Mouse (Mus musculus): ENCODE data around the gene Snrpd2.
"Not testable (repeated sequence)": the region's sequence is repeated elsewhere in the genome, so short reads cannot be mapped to it uniquely, and the experiment has no call there.

The Snrpd2 gene

DNA sequence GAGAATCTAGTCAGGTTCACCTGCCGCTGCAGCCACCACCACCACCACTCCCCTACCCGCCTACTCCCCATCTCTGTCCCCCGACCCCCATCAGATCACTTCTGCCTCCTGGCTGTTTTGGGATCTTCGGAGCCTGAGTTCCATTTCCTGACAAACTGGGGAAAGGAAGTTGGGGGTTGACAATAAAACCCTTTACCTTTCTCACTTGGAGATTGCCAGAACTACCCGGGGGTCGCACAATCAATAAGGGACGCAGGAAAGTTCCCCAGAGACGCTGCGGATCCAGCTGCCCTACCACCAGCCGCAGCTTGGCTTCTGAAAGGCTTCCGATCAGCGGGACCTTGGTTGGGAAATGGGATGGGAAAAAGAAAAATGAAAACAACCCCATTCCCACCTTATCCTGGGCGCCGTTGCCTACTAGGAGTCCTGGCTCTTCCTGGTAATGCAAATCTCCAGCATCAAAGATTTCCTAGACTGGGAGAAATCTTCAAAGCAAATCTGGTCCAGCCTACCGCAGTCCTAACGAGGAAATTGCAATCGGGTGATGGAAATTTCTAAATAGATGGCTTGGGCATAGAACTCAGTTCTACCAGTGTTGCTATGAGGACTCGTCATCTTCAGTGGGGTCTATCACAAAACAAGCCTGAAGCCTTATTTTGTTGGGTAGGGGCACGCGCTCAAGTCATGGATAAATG is 1.2 kb upstream of the Snrpd2 start:
- DNase-seq (ENCODE audit: low read depth in 2 of 2, low spot score in 2 of 2) = no peak

GRCm38 (mm10) chr7:19148875-19149541 is 514 bp upstream of the Snrpd2 start, which contains the start of gene Qpctl:
Qpctl (minus strand) TSS chr7:19149291.
- peak; percentile 97 for DNase-seq (ENCODE audit: low read depth in 2 of 2, low spot score in 2 of 2)

GRCm38 (mm10) chr7:19151121-19151520 is 1.6 kb downstream of the Snrpd2 start:
- DNase-seq (ENCODE audit: low read depth in 2 of 2, low spot score in 2 of 2) = not testable (repeated sequence)

DNA sequence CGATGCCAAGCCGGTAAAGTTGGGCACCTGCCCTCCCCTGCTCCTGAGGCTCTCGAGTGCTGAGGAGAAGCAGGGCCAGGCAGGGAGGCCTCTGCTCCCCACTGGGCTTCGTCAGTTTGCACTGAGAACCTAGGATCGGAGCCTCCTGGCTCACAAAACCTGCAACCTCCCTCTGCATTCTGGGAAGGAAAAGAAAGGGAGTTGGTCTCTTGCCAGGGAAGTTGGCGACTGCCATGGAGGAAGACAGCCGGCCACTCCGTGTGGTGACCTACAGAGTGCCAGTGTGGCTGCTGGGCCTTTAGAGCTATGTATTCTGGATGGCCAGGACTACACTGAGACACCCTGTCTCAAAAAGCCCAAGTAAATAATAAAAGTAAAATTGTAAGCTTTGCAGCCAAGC is 5.3 kb downstream of the Snrpd2 start:
- DNase-seq (ENCODE audit: low read depth in 2 of 2, low spot score in 2 of 2) = no peak

- DNase-seq (ENCODE audit: low read depth in 2 of 2, low spot score in 2 of 2) = no peak
Measured at GRCm38 (mm10) chr7:19155825-19156475, 6.4 kb downstream of the Snrpd2 start.

DNA sequence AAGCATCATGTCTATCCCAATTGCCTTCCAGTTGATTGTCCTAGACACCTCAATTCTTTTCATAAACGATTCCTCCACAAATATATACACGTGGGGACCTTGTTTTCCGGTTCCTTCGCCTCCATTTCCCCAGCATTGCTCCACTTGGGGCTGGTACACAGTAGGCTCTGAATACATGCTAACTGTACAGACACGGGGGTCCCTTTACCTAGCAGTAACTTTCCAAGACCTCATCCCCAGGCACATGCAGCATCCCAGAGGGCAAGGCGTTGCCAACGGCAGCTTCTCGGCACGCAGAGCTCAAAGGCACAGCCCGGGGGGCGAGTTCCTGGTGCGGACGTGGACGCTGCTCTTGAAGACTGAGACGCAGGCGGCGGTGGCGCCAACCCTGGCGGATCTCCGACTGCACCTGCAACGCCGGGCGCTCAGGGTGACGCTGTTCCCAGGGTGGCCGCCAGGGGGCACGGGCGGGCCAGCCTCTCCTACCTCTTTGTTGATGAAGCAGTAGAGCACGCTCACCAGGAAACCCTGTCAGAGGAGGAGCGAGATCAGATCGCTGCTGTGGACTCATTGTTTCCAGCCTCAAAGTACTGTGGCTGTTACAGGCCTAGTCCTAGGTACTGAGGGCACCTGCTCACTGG is 7.8 kb downstream of the Snrpd2 start:
- peak; percentile 95 to 97 for DNase-seq (ENCODE audit: low read depth in 2 of 2, low spot score in 2 of 2)

DNA sequence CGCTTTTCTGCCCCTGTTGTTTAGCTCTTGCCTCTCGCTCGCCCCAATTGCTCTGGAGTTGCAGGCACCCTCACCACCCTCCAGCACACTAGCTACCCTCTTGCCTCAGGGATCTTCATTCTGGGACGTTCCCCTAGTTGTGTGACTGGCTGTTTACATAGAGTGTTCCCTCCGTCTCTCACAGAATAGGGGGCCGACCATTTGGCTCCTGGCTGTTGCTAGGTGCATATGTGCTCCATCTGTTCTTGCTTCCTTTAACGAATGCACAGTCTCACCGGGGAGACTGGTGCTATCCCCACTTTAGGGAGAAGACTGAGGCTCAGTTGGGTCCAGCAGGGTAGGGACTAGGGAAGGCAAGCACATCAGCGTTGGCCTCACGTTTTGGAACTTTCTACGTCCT is 9.1 kb downstream of the Snrpd2 start:
- DNase-seq (ENCODE audit: low read depth in 2 of 2, low spot score in 2 of 2) = no peak

GRCm38 (mm10) chr7:19159411-19159810 is 9.9 kb downstream of the Snrpd2 start:
- DNase-seq (ENCODE audit: low read depth in 2 of 2, low spot score in 2 of 2) = no peak

GRCm38 (mm10) chr7:19160115-19160514 is 10.6 kb downstream of the Snrpd2 start:
- no peak for DNase-seq (ENCODE audit: low read depth in 2 of 2, low spot score in 2 of 2)

DNA sequence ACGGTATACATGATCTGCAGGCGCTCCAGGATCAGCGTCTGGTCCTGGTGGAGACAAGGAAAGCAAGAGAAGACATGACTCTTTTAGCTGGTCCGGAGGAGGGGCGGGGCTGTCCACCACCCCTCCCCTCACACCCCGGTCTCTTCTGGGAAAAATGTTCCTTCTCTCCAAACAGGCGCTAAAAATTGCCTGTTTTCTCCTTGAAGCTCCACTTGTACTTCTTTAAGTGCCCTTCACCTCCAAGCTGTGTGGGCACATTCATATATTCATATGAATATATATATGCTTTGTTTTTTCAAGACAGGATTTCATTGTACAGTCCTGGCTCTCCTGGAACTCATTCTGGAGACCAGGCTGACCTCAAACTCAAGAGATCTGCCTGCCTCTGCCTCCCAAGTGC is 13.4 kb downstream of the Snrpd2 start:
- DNase-seq (ENCODE audit: low read depth in 2 of 2, low spot score in 2 of 2) = no peak

DNA sequence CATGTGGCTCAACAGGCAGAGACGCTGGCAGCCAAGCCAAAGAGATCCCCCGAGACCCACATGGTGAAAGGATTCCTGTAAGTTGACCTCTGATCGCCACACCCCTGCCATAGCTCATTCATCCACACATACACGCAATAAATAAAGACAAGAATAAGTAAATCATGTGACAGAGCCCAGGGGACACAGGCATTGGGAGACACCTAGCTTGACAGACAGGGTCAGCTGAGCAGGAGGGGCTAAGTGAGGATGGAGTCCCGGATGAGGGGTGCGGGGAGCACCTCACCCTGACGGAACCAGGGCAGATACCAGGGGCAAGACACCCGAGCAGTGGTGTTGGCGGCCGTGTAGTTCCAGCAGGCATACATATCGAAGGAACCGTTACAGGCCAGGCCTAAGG is 14.2 kb downstream of the Snrpd2 start:
- no peak for DNase-seq (ENCODE audit: low read depth in 2 of 2, low spot score in 2 of 2)

- DNase-seq (ENCODE audit: low read depth in 2 of 2, low spot score in 2 of 2) = no peak
Measured at GRCm38 (mm10) chr7:19164189-19164588, 14.7 kb downstream of the Snrpd2 start.

- no peak for DNase-seq (ENCODE audit: low read depth in 2 of 2, low spot score in 2 of 2)
Measured at GRCm38 (mm10) chr7:19164978-19165377, 15.5 kb downstream of the Snrpd2 start.

DNA sequence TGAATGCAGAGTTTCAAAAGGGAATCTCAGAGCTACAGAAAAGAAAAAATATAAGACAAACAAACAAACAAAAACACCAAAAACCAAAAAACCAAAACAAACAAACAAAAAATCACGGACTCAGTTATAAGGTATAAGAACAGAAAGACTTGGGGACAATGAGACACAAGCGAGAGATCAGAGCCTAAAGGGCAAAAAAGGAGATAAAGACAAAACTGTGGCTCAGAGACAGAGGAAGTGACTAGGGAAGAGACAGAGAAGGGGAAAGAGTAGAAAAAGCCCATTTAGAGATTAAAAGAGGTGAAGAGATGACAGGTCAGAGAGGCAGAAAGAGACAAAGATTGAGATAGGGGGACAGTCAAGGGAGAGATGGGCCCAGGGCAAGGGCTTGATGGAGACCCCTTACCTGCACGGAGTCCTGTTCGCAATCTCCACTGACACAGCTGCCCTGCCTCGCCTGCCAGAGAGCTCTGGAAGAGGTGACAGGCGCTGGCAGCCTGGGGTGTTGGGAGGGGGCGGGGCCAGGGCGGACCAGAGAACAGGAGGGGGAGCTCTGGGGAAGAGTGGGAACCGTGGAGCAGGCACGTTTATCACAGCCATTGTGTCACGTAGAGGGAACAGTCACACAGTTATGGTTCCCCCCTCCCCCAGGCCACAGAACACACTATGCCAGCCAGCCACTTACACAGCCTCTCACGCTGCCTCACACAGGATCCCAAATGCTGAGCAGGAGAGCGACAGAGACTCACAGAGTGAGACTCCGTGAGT is 16.3 kb downstream of the Snrpd2 start, which contains the start of gene Gipr:
TSS of gene Gipr (minus strand) at position 472 of the 768 bp plus-strand sequence.
- no peak for DNase-seq (ENCODE audit: low read depth in 2 of 2, low spot score in 2 of 2)

GRCm38 (mm10) chr7:19166990-19167389 is 17.5 kb downstream of the Snrpd2 start:
- no peak for DNase-seq (ENCODE audit: low read depth in 2 of 2, low spot score in 2 of 2)

- DNase-seq (ENCODE audit: low read depth in 2 of 2, low spot score in 2 of 2) = no peak
Measured at GRCm38 (mm10) chr7:19169506-19169905, 20.0 kb downstream of the Snrpd2 start.

- no peak for DNase-seq (ENCODE audit: low read depth in 2 of 2, low spot score in 2 of 2)
Measured at GRCm38 (mm10) chr7:19170142-19170541, 20.6 kb downstream of the Snrpd2 start.

DNA sequence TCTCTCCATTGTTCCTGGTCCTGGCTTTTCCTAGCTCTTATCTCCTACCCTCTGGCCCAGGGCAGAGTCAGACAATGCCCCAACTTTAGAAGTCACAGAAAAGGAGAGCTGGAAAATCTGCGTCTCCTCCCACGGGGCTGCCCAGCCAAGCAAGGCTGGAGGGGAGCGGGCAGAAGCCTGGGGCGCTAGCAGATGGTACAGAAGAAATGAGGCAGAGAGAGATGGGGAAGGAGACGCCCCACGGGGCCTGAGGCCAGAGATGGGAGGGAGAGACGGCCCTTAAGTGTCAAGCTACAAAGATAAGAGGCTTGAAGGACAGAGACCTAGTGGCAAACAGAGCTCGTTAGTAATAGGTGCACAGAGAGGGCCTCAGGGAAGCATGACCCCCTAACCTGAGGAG is 22.3 kb downstream of the Snrpd2 start:
- no peak for DNase-seq (ENCODE audit: low read depth in 2 of 2, low spot score in 2 of 2)

DNA sequence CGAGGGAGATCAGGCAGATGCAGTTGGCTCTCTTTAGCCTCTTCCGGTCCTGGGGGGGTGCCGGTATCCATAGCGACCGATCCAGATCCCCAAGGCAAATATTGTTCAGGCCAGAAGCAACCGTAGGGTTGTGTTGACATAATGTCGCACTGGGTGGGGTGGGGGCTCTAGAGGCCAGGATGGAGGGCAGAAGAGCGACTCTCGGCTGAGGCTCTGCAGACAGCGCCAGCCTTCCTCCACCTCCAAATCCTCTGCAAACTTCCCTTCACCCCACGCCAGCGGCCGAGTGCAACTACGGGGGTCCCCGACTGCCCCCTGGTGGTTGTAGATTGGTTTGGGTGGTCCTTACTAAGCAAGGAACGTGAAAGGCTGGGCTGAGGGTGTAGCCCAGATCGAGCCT is 23.4 kb downstream of the Snrpd2 start:
- DNase-seq (ENCODE audit: low read depth in 2 of 2, low spot score in 2 of 2) = peak; percentile 79 to 86

GRCm38 (mm10) chr7:19175708-19176515 is 26.4 kb downstream of the Snrpd2 start, which contains the start of gene Eml2:
Eml2 (plus strand) TSS chr7:19176421.
- no peak for DNase-seq (ENCODE audit: low read depth in 2 of 2, low spot score in 2 of 2)

Data from CD8-positive naive resting alpha-beta T cell, adult 2 months (primary cell).